Mouse (Mus musculus): Measurements from ENCODE around the gene Tsen2.

DNA sequence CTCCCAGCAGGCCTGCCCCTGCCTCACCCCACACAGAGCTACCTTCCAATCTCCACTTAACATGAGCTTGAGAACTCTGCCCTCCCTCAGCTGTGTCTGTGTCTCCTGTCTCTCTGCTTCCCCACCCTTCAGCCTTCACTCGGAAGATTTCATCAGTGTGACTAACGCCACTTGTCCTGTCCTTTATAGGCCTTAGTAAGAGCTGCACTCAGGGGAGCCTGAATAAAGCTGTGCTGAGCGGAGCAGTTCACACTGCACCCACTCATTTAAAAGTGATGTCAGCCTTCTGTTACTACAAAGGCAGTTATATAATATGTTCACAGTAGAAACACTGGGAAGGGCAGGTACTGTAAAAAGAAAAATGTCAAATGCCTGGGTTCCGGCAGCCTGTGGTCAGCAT, 63.0 kb downstream of the Tsen2 start:
- TF ChIP-seq POLR2A (IDR thresholded peaks at IDR 0.05; ENCODE audit: control insufficient read depth, low read depth, low read length) (no peak), CTCF (IDR thresholded peaks at IDR 0.05; ENCODE audit: control insufficient read depth, insufficient read depth, insufficient replicate concordance, low read depth, low read length) (no peak)

All from testis, adult 2 months (tissue).